Mouse (Mus musculus) lung, adult 10 weeks (tissue): ENCODE results near the gene Nkapd1. TPM values are rescaled to one million over a fixed set of nuclear protein-coding genes. Genes with fewer than 3 reads are reported as not detected.

Experiments used
- polyA plus RNA-seq: library from polyadenylated mRNA; stranded (reverse); fragments of 350-450 nt; fragmentation: Illumina TruSeq; extraction: RNeasy Lipid Tissue Mini Kit (QIAGEN cat#74804); gene quantifications from one replicate; pipeline ENCODE4 v1.2.3, GENCODE M21; 2014; ENCODE audit warnings: low read depth, low replicate concordance; ENCODE audit not compliant: insufficient read depth

The Nkapd1 gene
- 10.5 TPM for polyA plus RNA-seq

GRCm38 (mm10) chr9:50616766-50617603 lies at the start of gene Nkapd1, which contains the start of gene Pih1d2:
Nkapd1 (minus strand) TSS chr9:50617464.
Pih1d2 (plus strand) TSS chr9:50617321.

GRCm38 (mm10) chr9:50659392-50660217 lies 42.3 kb upstream of the Nkapd1 start, which contains the start of gene Dlat:
Dlat (minus strand) TSS chr9:50659780.

GRCm38 (mm10) chr9:50603189-50603997 lies 13.9 kb downstream of the Nkapd1 start, which contains the start of the genes Sdhd and Timm8b:
Sdhd (minus strand) TSS chr9:50603812.
Timm8b (plus strand) TSS chr9:50603910.

GRCm38 (mm10) chr9:50561145-50561917 lies 55.9 kb downstream of the Nkapd1 start, which contains the start of gene Tex12:
Tex12 (minus strand) TSS chr9:50561325.

Other genes with a start within 250 kb of the Nkapd1 start
- 52.5 TPM for gene Plet1, start 122.9 kb downstream of the Nkapd1 start, polyA plus RNA-seq
- 72.1 TPM for gene Pts, start 88.7 kb downstream of the Nkapd1 start, polyA plus RNA-seq
- gene Il18, start 62.6 kb downstream of the Nkapd1 start, polyA plus RNA-seq = 31.8 TPM
- 1.4 TPM for gene Bco2, start 62.3 kb downstream of the Nkapd1 start, polyA plus RNA-seq
- not detected for gene Tex12, start 56.1 kb downstream of the Nkapd1 start, polyA plus RNA-seq
- 151 TPM for gene Sdhd, start 13.7 kb downstream of the Nkapd1 start, polyA plus RNA-seq
- gene Timm8b, start 13.6 kb downstream of the Nkapd1 start, polyA plus RNA-seq = 173 TPM
- 9.5 TPM for gene Pih1d2, start 143 bp downstream of the Nkapd1 start, polyA plus RNA-seq
- gene Dlat, start 42.3 kb upstream of the Nkapd1 start, polyA plus RNA-seq = 26.0 TPM
- 5.6 TPM for gene Dixdc1, start 122.1 kb upstream of the Nkapd1 start, polyA plus RNA-seq
- gene 2310030G06Rik, start 129.1 kb upstream of the Nkapd1 start, polyA plus RNA-seq = 21.1 TPM
- gene Cryab, start 133.9 kb upstream of the Nkapd1 start, polyA plus RNA-seq = 400 TPM
- 34.3 TPM for gene Hspb2, start 134.9 kb upstream of the Nkapd1 start, polyA plus RNA-seq
- gene Fdxacb1, start 150.8 kb upstream of the Nkapd1 start, polyA plus RNA-seq = 6.0 TPM
- gene Alg9, start 157.6 kb upstream of the Nkapd1 start, polyA plus RNA-seq = 14.9 TPM
- gene 1110032A03Rik, start 158.1 kb upstream of the Nkapd1 start, polyA plus RNA-seq = 58.9 TPM
- 13.1 TPM for gene Ppp2r1b, start 227.8 kb upstream of the Nkapd1 start, polyA plus RNA-seq